Mouse (Mus musculus) intestine, postnatal 0 days (tissue): Measurements from ENCODE around the gene Mgea5. TPM values are rescaled to one million over a fixed set of nuclear protein-coding genes. Genes with fewer than 3 reads are reported as not detected.

ENCODE experiments used
- ATAC-seq: fragments of 200-750 bp; cut with Nextera tagmentation; 2 replicates; pipeline ENCODE4 v1.8.0; 2017; ENCODE audit warnings: mild to moderate bottlenecking, moderate TSS enrichment, moderate library complexity
- H3K27ac ChIP-seq: fragments of 300-500 bp; sonication (generic); 2 replicates; pipeline ENCODE4 v1.5.1; 2014; ENCODE audit warnings: mild to moderate bottlenecking, low read depth, low read length, moderate library complexity
- H3K27me3 ChIP-seq: fragments of 300-500 bp; sonication (generic); replicated peaks from 2 replicates; pipeline ENCODE4 v1.6.1; 2014; ENCODE audit warnings: low read length, mixed read lengths; ENCODE audit not compliant: control insufficient read depth, insufficient read depth
- H3K36me3 ChIP-seq: fragments of 300-500 bp; sonication (generic); 2 replicates; pipeline ENCODE4 v1.6.1; 2014; ENCODE audit warnings: mild to moderate bottlenecking, moderate library complexity; ENCODE audit not compliant: control insufficient read depth, insufficient read depth
- H3K4me1 ChIP-seq: fragments of 300-500 bp; sonication (generic); replicated peaks from 2 replicates; pipeline ENCODE4 v1.6.1; 2014; ENCODE audit warnings: antibody characterized with exemption, low read length, mixed read lengths; ENCODE audit not compliant: control insufficient read depth, insufficient read depth
- H3K4me2 ChIP-seq: fragments of 300-500 bp; sonication (generic); replicated peaks from 2 replicates; pipeline ENCODE4 v1.6.1; 2014; ENCODE audit warnings: low read depth, mild to moderate bottlenecking, moderate library complexity
- H3K4me3 ChIP-seq: fragments of 300-500 bp; sonication (generic); 2 replicates; pipeline ENCODE4 v1.5.1; 2014; ENCODE audit warnings: low read depth, low read length
- H3K9ac ChIP-seq: fragments of 300-500 bp; sonication (generic); 2 replicates; pipeline ENCODE4 v1.6.1; 2014; ENCODE audit warnings: mild to moderate bottlenecking, low read depth, low read length
- H3K9me3 ChIP-seq: fragments of 300-500 bp; sonication (generic); 2 replicates; pipeline ENCODE4 v1.6.1; 2016; ENCODE audit warnings: mixed run types; ENCODE audit not compliant: control insufficient read depth
- CTCF ChIP-seq: sonication (generic); IDR thresholded peaks from 2 replicates; pipeline ENCODE4 v1.5.1; 2016; ENCODE audit warnings: low read depth, mild to moderate bottlenecking, control low read depth, antibody characterized with exemption, moderate library complexity
- WGBS: fragments of 180-500 bp; shearing (Covaris S2); extraction: QIAGEN DNeasy Blood & Tissue Kit; methylation state at CpG from one replicate; pipeline ENCODE4 v1.1.7; 2014; 5-methylcytosine and 5-hydroxymethylcytosine counted together
- polyA plus RNA-seq: library from polyadenylated mRNA; unstranded; fragments of >200 nt; fragmentation: Nextera tagmentation; extraction: Ambion mirVana; gene quantifications from 2 replicates; pipeline ENCODE4 v1.2.1, GENCODE M21; 2015

The Mgea5 gene
- polyA plus RNA-seq, 1 experiment from 2014 or later, result 18.2 TPM

DNA sequence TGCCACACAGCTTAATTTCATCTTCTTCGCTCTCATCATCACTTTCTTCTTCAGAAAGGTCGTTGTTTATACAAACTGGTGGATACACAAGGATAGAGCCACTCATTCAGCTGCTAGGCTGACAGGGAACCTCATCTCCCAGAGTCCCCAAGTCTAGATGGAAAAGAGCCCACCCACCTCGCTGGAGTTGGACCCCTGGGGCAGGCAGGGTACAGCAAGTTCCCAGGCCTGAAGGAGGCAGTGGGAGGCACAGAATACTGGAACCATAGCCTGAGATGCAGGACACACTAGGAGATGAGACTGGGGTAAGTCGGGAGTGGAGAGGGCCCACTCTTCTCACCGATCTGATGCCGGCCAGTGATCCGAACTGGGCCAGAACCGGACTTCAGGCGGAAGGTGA is 35.4 kb downstream of the Mgea5 start:
- no peak for ATAC-seq
- no peak overlapping the region for H3K9ac ChIP-seq
- peaks cover 29% of the 10 kb centered on the region for H3K27me3 ChIP-seq
- H3K4me3 ChIP-seq, result peak overlapping the region; percentile 79
- H3K4me2 ChIP-seq, result peak overlapping the region; percentile 96
- H3K4me1 ChIP-seq, result peaks cover 3% of the 10 kb centered on the region; the same call in 1 of the 2 replicates
- no peaks in the 10 kb centered on the region for H3K9me3 ChIP-seq
- 49% methylated on average over 9 of the region's 9 CpGs for whole genome bisulfite sequencing
- H3K27ac ChIP-seq, result no peak overlapping the region
- H3K36me3 ChIP-seq, result peaks cover 17% of the 10 kb centered on the region
- no peak for TF ChIP-seq CTCF

DNA sequence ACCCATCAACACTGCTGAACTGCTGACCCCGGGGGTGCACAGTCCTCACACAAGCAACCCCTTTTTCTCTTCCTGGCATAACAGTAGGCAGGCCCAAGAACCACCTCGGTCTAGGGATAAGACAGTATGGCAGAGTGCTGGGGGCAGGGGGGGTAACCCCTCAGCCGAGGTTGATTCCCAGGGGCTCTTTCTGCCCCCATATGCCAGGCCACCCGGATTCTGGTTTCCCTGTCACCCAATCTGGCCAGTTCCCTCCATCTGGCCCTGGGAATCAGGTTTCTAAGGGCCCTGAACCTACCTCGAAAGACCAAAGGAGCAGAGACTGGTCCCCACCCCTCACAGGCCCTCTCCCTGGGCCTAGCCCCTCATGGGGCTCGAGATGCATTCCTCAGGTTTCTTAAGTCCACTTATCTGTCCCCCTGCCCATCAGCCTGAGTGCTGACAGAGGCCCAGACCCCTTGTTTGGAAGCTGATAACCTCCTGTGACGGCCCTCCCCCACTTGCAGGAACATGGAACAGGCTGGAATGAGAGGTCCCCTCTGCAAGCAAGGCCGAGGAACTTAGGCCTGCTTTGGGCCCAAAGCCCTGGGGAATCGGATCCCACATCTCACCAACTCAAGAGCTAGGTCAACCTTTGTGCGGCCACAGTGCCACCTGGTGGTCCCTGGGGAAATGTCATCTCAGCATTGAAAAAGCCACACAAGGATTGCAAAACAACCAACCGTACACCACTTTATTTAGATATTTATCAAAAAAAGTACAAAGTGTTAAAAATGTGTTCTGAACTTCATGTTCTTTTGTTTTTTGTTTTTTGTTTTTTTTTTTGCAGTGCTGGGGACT is 36.4 kb downstream of the Mgea5 start:
- Histone ChIP-seq H3K9me3 (no peaks in the 10 kb centered on the region), H3K27me3 (peaks cover 35% of the 10 kb centered on the region), H3K4me2 (no peak overlapping the region), H3K4me3 (no peak overlapping the region), H3K9ac (0 out of 2 replicates have a peak overlapping the region, but pooled peaks have one; percentile 11), H3K4me1 (peaks cover 3% of the 10 kb centered on the region; the same call in 1 of the 2 replicates), H3K27ac (peak overlapping the region; percentile 7; the same call in 1 of the 2 replicates), H3K36me3 (peaks cover 10% of the 10 kb centered on the region)
- 33% methylated on average over 11 of the region's 11 CpGs for WGBS
- peak; percentile 90 for TF ChIP-seq CTCF
- no peak for ATAC-seq

GRCm38 (mm10) chr19:45746153-45747020 is 37.2 kb downstream of the Mgea5 start:
- Histone ChIP-seq H3K9me3 (no peaks in the 10 kb centered on the region), H3K27me3 (peaks cover 44% of the 10 kb centered on the region), H3K4me1 (peaks cover 3% of the 10 kb centered on the region; the same call in 1 of the 2 replicates), H3K4me3 (peak overlapping the region; percentile 16), H3K9ac (no peak overlapping the region), H3K4me2 (peak overlapping the region; percentile 35), H3K27ac (no peak overlapping the region; the same call in 1 of the 2 replicates), H3K36me3 (peaks cover 3% of the 10 kb centered on the region; the same call in 1 of the 2 replicates)
- peak; percentile 91 for TF ChIP-seq CTCF
- WGBS, result 17% methylated on average over 29 of the region's 29 CpGs
- ATAC-seq, result peak; percentile 37; the same call in 1 of the 2 replicates

GRCm38 (mm10) chr19:45745344-45746152 is 38.1 kb downstream of the Mgea5 start:
- H3K9ac ChIP-seq, result no peak overlapping the region
- no peak for ATAC-seq
- H3K9me3 ChIP-seq, result no peaks in the 10 kb centered on the region
- H3K4me1 ChIP-seq, result peaks cover 3% of the 10 kb centered on the region; the same call in 1 of the 2 replicates
- peaks cover 51% of the 10 kb centered on the region for H3K27me3 ChIP-seq
- no peak overlapping the region for H3K27ac ChIP-seq
- TF ChIP-seq CTCF, result no peak
- peak overlapping the region; percentile 35 for H3K4me2 ChIP-seq
- H3K36me3 ChIP-seq, result peaks cover 1% of the 10 kb centered on the region; the same call in 1 of the 2 replicates
- WGBS, result 10% methylated on average over 32 of the region's 32 CpGs
- peak overlapping the region; percentile 16 for H3K4me3 ChIP-seq

- H3K27ac ChIP-seq, result no peak overlapping the region
- no peak for ATAC-seq
- peaks cover 68% of the 10 kb centered on the region for H3K27me3 ChIP-seq
- H3K9ac ChIP-seq, result no peak overlapping the region
- no peaks in the 10 kb centered on the region for H3K36me3 ChIP-seq
- peaks cover 3% of the 10 kb centered on the region; the same call in 1 of the 2 replicates for H3K4me1 ChIP-seq
- no peaks in the 10 kb centered on the region for H3K9me3 ChIP-seq
- H3K4me2 ChIP-seq, result no peak overlapping the region
- no peak overlapping the region for H3K4me3 ChIP-seq
- 37% methylated on average over 7 of the region's 7 CpGs for WGBS
- no peak for TF ChIP-seq CTCF
These were observed 40.0 kb downstream of the Mgea5 start for GRCm38 (mm10) chr19:45743619-45744018.
